Mouse (Mus musculus) mouse trophoblast stem cell (cell line): Measurements from ENCODE around the gene Apol6.

Experiments
- in situ Hi-C, 2 experiments: fragments of 300-500 bp; cut with MseI, MboI; formaldehyde crosslinking; loops; 2 replicates in 1 of 2; 3 replicates in 1 of 2; pipeline ENCODE4 v1.15.1; 2025

Apol6 gene

GRCm38 (mm10) chr15:77044597-77045320 lies at the start of gene Apol6:
Gene Apol6, plus strand, starts transcription at chr15:77044729.
- in situ Hi-C loops = no loop called here

DNA sequence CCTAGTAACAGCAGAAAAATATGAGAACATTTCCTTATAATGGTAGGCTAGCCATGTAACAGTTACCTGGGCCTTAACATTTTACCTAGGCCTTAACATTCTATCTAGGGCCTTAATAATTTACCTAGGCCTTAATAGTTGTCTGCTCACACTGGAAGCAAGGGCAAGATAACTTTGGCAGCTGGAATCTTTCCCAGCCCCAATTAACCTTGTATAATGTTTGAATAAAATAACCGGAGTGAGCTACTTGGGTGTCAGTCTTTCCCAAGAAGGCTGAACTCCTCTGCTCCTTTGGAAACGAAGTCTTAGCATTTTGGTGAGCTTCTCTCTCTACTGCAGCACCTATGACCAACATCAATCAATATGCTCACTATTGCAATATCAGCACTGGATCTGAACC lies 46.5 kb upstream of the Apol6 start:
- in situ Hi-C loops = no loop called here

GRCm38 (mm10) chr15:76998878-76999588 lies 45.5 kb upstream of the Apol6 start:
- in situ Hi-C loops = no loop called here

- in situ Hi-C loops = no loop called here
Observed at GRCm38 (mm10) chr15:77003173-77003867, 41.2 kb upstream of the Apol6 start.

DNA sequence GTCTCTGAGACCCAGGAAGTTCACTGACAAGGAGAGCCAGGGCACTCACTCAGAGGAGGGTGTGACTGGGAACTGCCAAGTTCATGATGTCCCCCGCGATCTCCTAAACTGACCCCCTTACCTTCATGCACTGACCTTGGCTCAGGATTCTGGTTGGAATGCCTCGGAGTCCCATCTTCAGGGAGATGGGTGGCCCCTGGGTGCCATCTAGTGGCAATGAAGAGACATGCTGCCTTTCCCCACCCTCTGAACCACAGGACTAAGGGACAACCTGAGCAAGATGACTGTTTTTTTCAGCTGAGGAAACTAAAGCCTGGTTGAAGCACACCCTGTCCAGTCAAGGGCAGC lies 40.7 kb upstream of the Apol6 start:
- in situ Hi-C loops = no loop called here

DNA sequence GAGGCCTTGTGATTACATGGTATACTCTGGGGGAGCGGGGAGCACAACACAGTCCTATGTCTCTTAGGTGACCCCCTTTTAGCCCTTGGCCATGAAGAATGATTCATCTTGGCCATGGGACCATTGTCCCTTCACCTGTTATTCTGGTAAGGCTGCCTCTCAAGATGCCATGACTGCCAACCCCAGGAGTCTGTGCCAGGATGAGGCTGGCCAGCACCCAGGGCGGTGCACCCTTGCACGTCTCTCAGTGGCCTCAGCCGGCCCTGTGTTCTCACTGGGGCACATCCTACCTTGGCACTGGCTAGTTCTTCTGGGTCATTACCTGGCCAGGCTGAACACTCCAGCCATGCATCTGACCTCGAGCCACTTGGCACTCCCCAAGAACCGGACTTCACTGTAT lies 35.7 kb upstream of the Apol6 start:
- in situ Hi-C loops = no loop called here

DNA sequence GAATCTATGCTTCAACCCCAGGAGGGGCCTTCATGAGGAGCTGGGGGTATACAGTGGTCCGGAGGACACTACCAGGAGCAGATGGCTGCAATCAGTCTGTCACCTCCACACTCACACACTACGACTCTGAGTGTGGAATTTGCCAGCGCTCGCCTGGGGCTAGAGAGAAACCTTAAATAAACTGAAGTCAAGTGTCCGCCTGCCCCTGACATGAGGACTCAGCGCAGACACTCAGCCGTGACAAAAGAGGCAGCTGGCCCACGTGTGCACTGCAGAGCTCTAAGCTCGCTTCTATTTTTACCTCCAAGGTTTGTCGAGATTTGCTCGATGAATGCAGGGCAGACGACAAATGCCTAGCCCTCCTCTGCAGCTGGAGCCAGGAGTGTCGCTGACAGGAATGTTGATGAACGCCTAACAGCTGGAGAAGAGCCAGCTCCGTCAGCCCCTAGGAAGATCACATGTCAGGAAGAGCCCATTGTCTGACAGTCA lies 30.7 kb upstream of the Apol6 start:
- in situ Hi-C loops = no loop called here

GRCm38 (mm10) chr15:77014431-77014830 lies 30.1 kb upstream of the Apol6 start:
- in situ Hi-C loops = no loop called here

DNA sequence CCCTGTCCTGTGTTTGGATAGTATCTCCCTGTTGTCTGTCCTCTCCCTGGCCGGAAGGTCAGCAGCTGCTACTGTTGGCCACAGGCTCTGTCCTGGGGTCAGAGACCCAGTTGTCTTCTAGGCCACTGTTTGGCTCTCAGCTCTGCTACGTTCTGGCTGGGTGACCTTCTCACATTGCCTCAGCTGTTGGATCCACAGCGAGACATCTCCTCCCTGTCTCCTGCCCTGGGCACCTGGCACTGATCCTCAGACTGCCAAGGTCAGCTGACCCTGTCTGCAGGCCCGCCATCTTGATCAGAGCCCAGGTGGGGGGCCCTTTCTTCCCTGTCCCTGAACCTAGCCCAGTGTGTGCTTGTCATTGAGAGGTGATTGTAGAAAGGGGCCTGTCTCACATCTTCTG lies 29.5 kb upstream of the Apol6 start:
- in situ Hi-C loops = no loop called here

- in situ Hi-C loops = no loop called here
Observed at GRCm38 (mm10) chr15:77016509-77016908, 28.0 kb upstream of the Apol6 start.

DNA sequence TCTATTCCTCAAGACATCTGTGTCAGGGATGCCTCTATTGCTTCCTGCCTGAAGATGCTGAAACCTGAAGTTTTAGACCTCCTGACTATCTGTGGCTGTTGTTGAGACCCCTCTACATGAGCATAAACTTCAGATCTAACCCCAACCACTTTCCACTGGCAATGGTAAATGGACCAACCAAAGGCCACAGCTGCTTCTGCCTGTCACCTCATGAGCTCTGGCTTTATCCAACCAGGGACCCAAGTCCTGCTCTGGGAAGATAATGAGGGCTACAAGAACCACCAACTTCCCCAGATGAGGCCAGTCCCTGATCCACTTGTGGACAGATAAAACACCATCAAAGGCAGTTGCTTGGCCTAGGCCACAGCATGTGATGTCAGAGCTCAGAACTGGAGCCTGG lies 26.6 kb upstream of the Apol6 start:
- in situ Hi-C loops = no loop called here

DNA sequence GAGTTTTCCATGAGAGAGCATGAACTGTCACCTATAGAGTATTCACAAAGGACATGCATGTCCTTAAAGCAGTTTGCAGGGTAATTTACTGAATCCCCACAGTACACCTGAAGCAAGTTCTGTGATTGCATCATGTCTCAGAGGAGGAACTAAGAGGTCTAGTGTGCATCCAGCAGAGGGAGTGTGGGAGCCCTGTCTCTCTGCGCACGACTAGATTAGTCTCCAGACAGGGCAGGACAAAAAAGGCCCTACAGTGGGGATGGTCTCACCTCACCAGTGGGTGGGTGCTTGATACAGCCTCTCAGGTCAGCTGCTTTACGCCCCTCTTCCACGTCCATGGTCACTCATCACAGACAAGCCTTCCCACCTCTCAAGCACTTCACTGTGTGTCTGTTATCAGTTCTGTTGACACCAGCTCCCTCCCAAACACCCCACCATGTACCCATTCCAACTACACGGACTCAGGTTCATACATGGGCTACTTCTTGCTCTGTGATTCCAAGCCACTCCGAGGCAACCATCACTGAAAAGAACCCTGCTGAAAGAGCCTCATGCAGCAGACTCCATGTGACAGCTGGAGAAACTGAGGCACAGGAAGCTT lies 25.7 kb upstream of the Apol6 start:
- in situ Hi-C loops = no loop called here

DNA sequence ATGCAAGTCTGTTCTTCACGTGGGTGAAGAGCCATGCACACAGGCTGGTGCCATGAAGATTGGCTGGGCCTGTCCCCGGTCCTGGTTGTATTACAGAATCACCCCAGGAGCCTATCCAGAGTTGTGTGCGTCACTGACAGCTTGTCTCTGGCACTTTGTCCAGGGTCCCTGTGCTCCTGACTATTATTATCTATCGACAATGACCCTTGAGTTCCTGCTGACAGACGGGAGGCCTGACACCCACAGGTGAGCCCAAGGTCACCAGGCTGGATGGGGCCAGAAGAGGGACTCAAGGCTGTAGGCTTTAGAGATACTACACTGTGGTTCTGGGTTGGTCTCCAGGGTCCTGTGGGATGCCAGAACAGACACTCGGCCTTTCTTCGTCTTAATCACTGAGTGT lies 25.0 kb upstream of the Apol6 start:
- in situ Hi-C loops = no loop called here

DNA sequence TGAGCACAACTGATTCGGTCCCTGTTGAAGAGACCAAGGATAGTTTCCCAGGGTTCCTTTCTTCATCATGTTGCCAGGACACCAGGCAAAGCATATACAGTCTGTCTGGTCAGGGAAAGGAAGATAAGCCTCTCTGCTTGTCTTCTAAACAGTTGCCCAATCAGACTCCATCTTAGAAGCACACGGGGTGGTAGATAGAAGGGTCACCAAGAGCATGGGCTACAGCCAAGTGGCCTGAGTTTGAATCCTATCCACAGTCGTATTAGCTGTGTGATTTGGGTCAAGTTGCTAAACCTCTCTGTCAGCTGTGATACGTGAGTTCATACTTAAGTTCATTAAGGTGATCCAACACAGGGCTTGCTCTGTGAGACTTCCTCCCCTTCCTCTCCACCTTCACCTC lies 24.4 kb upstream of the Apol6 start:
- in situ Hi-C loops = no loop called here

DNA sequence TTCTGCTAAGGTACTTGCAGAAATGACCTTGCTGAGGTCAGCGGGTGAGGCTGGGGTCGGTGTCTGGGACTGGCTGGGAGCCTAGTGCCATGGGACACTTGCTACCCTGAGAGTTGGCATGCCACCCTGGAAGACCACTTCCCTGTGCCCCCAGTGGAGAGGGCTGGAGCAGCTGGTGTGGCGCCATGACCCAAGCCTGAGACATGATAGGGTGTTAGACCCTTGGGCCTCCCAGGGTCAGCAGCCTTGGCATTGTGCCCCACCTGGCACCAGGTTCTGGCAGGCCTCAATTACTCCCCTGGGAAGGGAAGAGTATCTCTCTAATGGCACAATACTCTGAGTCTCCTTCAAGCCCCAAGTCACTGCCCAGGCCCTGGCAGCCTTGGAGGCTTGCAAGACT lies 23.5 kb upstream of the Apol6 start:
- in situ Hi-C loops = no loop called here

GRCm38 (mm10) chr15:77021851-77022250 lies 22.7 kb upstream of the Apol6 start:
- in situ Hi-C loops = no loop called here

DNA sequence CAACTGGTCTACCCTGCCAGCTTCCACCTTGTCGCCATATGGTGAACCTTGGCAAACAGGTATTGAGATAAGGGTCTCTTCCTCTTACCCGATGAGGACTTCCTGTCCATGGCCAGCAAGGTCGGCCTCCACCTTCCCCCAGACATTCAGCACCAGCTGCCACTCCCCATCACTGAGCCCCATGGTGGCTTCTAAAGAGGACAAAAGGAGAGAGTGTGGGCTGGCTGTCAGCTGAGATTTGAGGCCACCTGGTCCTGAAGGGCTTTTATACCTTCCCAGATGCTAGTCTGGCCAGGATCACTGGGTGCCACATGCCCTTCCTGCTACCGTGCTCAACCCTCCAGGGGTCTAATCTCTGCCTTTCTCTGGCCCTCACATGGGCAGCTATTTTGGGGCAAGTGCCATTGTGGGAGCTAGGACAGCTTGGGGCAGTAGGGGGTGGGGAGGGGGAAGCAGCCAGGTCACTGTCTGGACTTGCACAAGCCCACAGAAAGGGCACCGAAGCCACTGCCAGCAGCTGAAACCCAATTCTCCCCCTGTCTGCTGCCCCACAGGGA lies 22.1 kb upstream of the Apol6 start:
- in situ Hi-C loops = no loop called here

- in situ Hi-C loops = no loop called here
Observed at GRCm38 (mm10) chr15:77025884-77026583, 18.5 kb upstream of the Apol6 start.

- in situ Hi-C loops = no loop called here
Observed at GRCm38 (mm10) chr15:77027117-77027516, 17.4 kb upstream of the Apol6 start.

DNA sequence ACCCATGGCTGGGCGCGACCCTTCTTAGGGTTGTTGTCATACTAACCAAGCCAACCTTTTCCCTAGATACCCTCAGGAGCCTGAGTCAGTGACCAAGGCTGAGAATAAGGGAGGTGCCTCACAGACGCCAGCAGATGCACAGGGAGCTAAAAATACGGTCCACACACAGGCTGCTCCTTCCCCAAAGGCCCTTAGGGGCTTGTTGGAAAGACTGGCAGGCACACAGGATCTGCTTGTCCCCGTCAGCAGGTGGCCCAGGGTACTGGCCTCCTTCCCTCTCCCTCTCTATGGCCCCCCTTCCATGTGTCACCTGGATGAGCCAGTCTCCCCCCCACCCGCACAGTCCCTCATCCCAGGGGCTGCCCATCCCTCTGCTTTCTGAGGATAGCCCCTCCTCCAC lies 16.9 kb upstream of the Apol6 start:
- in situ Hi-C loops = no loop called here

GRCm38 (mm10) chr15:77029331-77029991 lies 15.1 kb upstream of the Apol6 start:
- in situ Hi-C loops = no loop called here
